Mouse (Mus musculus): ENCODE measurements at regions not wholly inside any gene's neighbourhood (a gene's known extent, or its start where the extent isn't known, plus 50 kb on each side); places are given as distances from the start of the nearest gene placed in this dataset.

GRCm38 (mm10) chr1:88594484-88595254 lies 84.8 kb upstream of the Glrp1 start:
- no peak for ATAC-seq (ENCODE audit: insufficient number of reproducible peaks, insufficient read depth, low FRiP score, low TSS enrichment)
- no peaks in the 10 kb centered on the region for H3K27me3 ChIP-seq
- no peaks in the 10 kb centered on the region for H3K9me3 ChIP-seq
- H3K4me3 ChIP-seq: no peak overlapping the region
- no peak overlapping the region for H3K9ac ChIP-seq
- WGBS: 55% methylated on average over 9 of the region's 9 CpGs
- no peak overlapping the region for H3K4me2 ChIP-seq (replicated peaks)
- H3K36me3 ChIP-seq: no peaks in the 10 kb centered on the region
- peaks cover 5% of the 10 kb centered on the region; the same call in 1 of the 2 replicates for H3K4me1 ChIP-seq
- no peak overlapping the region for H3K27ac ChIP-seq

- ATAC-seq (ENCODE audit: insufficient number of reproducible peaks, insufficient read depth, low FRiP score, low TSS enrichment): no peak
- WGBS: 77% methylated on average over 6 of the region's 6 CpGs
Observed at GRCm38 (mm10) chr1:88592036-88592435, 82.2 kb upstream of the Glrp1 start.

GRCm38 (mm10) chr1:88590802-88591380 lies 81.0 kb upstream of the Glrp1 start:
- no peak overlapping the region for H3K27ac ChIP-seq
- peaks cover 5% of the 10 kb centered on the region; the same call in 1 of the 2 replicates for H3K4me1 ChIP-seq
- H3K9me3 ChIP-seq: no peaks in the 10 kb centered on the region
- H3K9ac ChIP-seq: no peak overlapping the region
- no peak overlapping the region for H3K4me3 ChIP-seq
- no peak for ATAC-seq (ENCODE audit: insufficient number of reproducible peaks, insufficient read depth, low FRiP score, low TSS enrichment)
- H3K27me3 ChIP-seq: no peaks in the 10 kb centered on the region
- WGBS: 57% methylated on average over 9 of the region's 9 CpGs
- no peak overlapping the region for H3K4me2 ChIP-seq (replicated peaks)
- no peaks in the 10 kb centered on the region for H3K36me3 ChIP-seq

More at GRCm38 (mm10) chr1:88592036-88592435, 82.2 kb upstream of the Glrp1 start:
- Histone ChIP-seq H3K4me1 (peaks cover 5% of the 10 kb centered on the region; the same call in 1 of the 2 replicates), H3K27ac (no peak overlapping the region), H3K36me3 (no peaks in the 10 kb centered on the region), H3K9ac (no peak overlapping the region), H3K4me3 (no peak overlapping the region), H3K4me2 (replicated peaks) (no peak overlapping the region), H3K27me3 (no peaks in the 10 kb centered on the region), H3K9me3 (no peaks in the 10 kb centered on the region)

GRCm38 (mm10) chr1:88588747-88589146 lies 78.9 kb upstream of the Glrp1 start:
- peaks cover 5% of the 10 kb centered on the region; the same call in 1 of the 2 replicates for H3K4me1 ChIP-seq
- no peak for ATAC-seq (ENCODE audit: insufficient number of reproducible peaks, insufficient read depth, low FRiP score, low TSS enrichment)
- H3K9me3 ChIP-seq: no peaks in the 10 kb centered on the region
- H3K4me3 ChIP-seq: no peak overlapping the region
- no peaks in the 10 kb centered on the region for H3K27me3 ChIP-seq
- 78% methylated on average over 1 of the region's 1 CpGs for WGBS
- no peak overlapping the region for H3K27ac ChIP-seq
- no peaks in the 10 kb centered on the region for H3K36me3 ChIP-seq
- H3K4me2 ChIP-seq (replicated peaks): no peak overlapping the region
- no peak overlapping the region for H3K9ac ChIP-seq

- Histone ChIP-seq H3K27ac (no peak overlapping the region), H3K4me2 (replicated peaks) (no peak overlapping the region)
- 75% methylated on average over 13 of the region's 13 CpGs for WGBS
Observed at GRCm38 (mm10) chr1:88586823-88587820, 77.3 kb upstream of the Glrp1 start.

GRCm38 (mm10) chr1:88586128-88586527 lies 76.3 kb upstream of the Glrp1 start:
- H3K9me3 ChIP-seq: no peaks in the 10 kb centered on the region
- no peak for ATAC-seq (ENCODE audit: insufficient number of reproducible peaks, insufficient read depth, low FRiP score, low TSS enrichment)
- H3K9ac ChIP-seq: no peak overlapping the region
- H3K4me1 ChIP-seq: peaks cover 5% of the 10 kb centered on the region; the same call in 1 of the 2 replicates
- no peaks in the 10 kb centered on the region for H3K27me3 ChIP-seq
- H3K4me3 ChIP-seq: no peak overlapping the region
- no peak overlapping the region for H3K27ac ChIP-seq
- H3K36me3 ChIP-seq: no peaks in the 10 kb centered on the region
- no peak overlapping the region for H3K4me2 ChIP-seq (replicated peaks)
- 91% methylated on average over 2 of the region's 2 CpGs for WGBS

More at GRCm38 (mm10) chr1:88586823-88587820, 77.3 kb upstream of the Glrp1 start:
- Histone ChIP-seq H3K9ac (no peak overlapping the region), H3K4me3 (no peak overlapping the region), H3K36me3 (no peaks in the 10 kb centered on the region), H3K4me1 (peaks cover 5% of the 10 kb centered on the region; the same call in 1 of the 2 replicates), H3K9me3 (no peaks in the 10 kb centered on the region), H3K27me3 (no peaks in the 10 kb centered on the region)
- no peak for ATAC-seq (ENCODE audit: insufficient number of reproducible peaks, insufficient read depth, low FRiP score, low TSS enrichment)

- Histone ChIP-seq H3K27ac (no peak overlapping the region), H3K4me3 (no peak overlapping the region), H3K27me3 (no peaks in the 10 kb centered on the region), H3K9ac (no peak overlapping the region), H3K36me3 (no peaks in the 10 kb centered on the region), H3K4me2 (replicated peaks) (no peak overlapping the region), H3K4me1 (no peaks in the 10 kb centered on the region), H3K9me3 (no peaks in the 10 kb centered on the region)
- 69% methylated on average over 5 of the region's 5 CpGs for WGBS
- no peak for ATAC-seq (ENCODE audit: insufficient number of reproducible peaks, insufficient read depth, low FRiP score, low TSS enrichment)
Observed at GRCm38 (mm10) chr1:88584515-88585033, 74.7 kb upstream of the Glrp1 start.

GRCm38 (mm10) chr1:88578231-88578620 lies 68.4 kb upstream of the Glrp1 start:
- H3K4me3 ChIP-seq: no peak overlapping the region
- H3K36me3 ChIP-seq: no peaks in the 10 kb centered on the region
- no peaks in the 10 kb centered on the region; the same call in 1 of the 2 replicates for H3K4me1 ChIP-seq
- no peaks in the 10 kb centered on the region for H3K27me3 ChIP-seq
- H3K9me3 ChIP-seq: 0 out of 2 replicates have a peak, but pooled peaks cover 4% of the 10 kb centered on the region
- no peak overlapping the region for H3K4me2 ChIP-seq (replicated peaks)
- H3K27ac ChIP-seq: no peak overlapping the region
- ATAC-seq (ENCODE audit: insufficient number of reproducible peaks, insufficient read depth, low FRiP score, low TSS enrichment): no peak
- no peak overlapping the region for H3K9ac ChIP-seq

GRCm38 (mm10) chr1:88577498-88578230 lies 67.8 kb upstream of the Glrp1 start:
- no peaks in the 10 kb centered on the region for H3K27me3 ChIP-seq
- H3K4me1 ChIP-seq: no peaks in the 10 kb centered on the region; the same call in 1 of the 2 replicates
- no peaks in the 10 kb centered on the region for H3K36me3 ChIP-seq
- H3K9me3 ChIP-seq: 0 out of 2 replicates have a peak, but pooled peaks cover 4% of the 10 kb centered on the region
- ATAC-seq (ENCODE audit: insufficient number of reproducible peaks, insufficient read depth, low FRiP score, low TSS enrichment): no peak
- H3K4me2 ChIP-seq (replicated peaks): no peak overlapping the region
- no peak overlapping the region for H3K9ac ChIP-seq
- WGBS: 21% methylated on average over 12 of the region's 12 CpGs
- no peak overlapping the region for H3K4me3 ChIP-seq
- no peak overlapping the region for H3K27ac ChIP-seq

GRCm38 (mm10) chr1:88575917-88576669 lies 66.2 kb upstream of the Glrp1 start:
- H3K4me1 ChIP-seq: no peaks in the 10 kb centered on the region; the same call in 1 of the 2 replicates
- H3K36me3 ChIP-seq: no peaks in the 10 kb centered on the region
- no peak overlapping the region for H3K9ac ChIP-seq
- H3K4me2 ChIP-seq (replicated peaks): no peak overlapping the region
- H3K27ac ChIP-seq: no peak overlapping the region
- no peak for ATAC-seq (ENCODE audit: insufficient number of reproducible peaks, insufficient read depth, low FRiP score, low TSS enrichment)
- H3K27me3 ChIP-seq: no peaks in the 10 kb centered on the region
- WGBS: 71% methylated on average over 14 of the region's 14 CpGs
- H3K4me3 ChIP-seq: no peak overlapping the region
- 0 out of 2 replicates have a peak, but pooled peaks cover 7% of the 10 kb centered on the region for H3K9me3 ChIP-seq
